Mouse (Mus musculus) cerebellum, adult 2 months (tissue): Measurements from ENCODE around the gene Filip1l.

Experiments
- CTCF ChIP-seq: fragments of 200-500 bp; IDR thresholded peaks from 2 replicates; pipeline ENCODE4 v1.5.1; 2011; ENCODE audit warnings: low read depth, mild to moderate bottlenecking, control low read depth, low read length, moderate library complexity, borderline replicate concordance; ENCODE audit not compliant: insufficient read depth
- POLR2A ChIP-seq: fragments of 200-500 bp; IDR thresholded peaks from 2 replicates; pipeline ENCODE4 v1.6.1; 2011; ENCODE audit warnings: low read length, control low read depth, borderline replicate concordance; ENCODE audit not compliant: insufficient read depth

DNA sequence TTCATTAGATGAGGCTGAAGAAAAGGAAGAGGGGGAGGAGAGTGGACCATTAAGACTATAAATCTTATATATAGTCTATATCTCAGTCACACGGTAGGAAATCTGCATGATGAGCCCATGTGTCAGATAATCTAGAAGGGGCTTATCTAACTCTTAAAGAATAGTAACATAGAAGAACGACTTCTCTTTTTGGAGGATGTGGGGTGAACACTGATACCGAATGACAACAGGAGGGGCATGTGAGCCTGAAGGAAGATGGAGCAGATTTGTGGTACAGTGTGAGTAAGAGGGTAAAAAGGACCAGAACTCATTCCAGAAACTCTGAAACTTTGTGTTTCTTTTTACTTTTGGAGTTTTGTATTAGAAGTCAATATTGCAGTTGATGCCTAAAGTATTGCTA lies 156.2 kb downstream of the Filip1l start:
- TF ChIP-seq CTCF = no peak
- TF ChIP-seq POLR2A = no peak
